Mouse (Mus musculus): ENCODE results near the gene Mybph.
A peak's percentile ranks its signal among the peaks of the same experiment; 100 is the strongest.
"Not testable (repeated sequence)": the region's sequence is repeated elsewhere in the genome, so short reads cannot be mapped to it uniquely, and the experiment has no call there.

Mybph gene

GRCm38 (mm10) chr1:134233681-134234454 is 40.6 kb downstream of the Mybph start:
- no peak for DNase-seq (ENCODE audit: low spot score)

GRCm38 (mm10) chr1:134234455-134235390 is 41.5 kb downstream of the Mybph start:
- DNase-seq (ENCODE audit: low spot score), result no peak

GRCm38 (mm10) chr1:134235391-134235921 is 42.2 kb downstream of the Mybph start, which contains the start of gene Adora1:
Adora1 (minus strand) TSS chr1:134235431.
- no peak for DNase-seq (ENCODE audit: low spot score)

GRCm38 (mm10) chr1:134236142-134236541 is 42.9 kb downstream of the Mybph start:
- no peak for DNase-seq (ENCODE audit: low spot score)

- no peak for DNase-seq (ENCODE audit: low spot score)
These were observed 44.2 kb downstream of the Mybph start for GRCm38 (mm10) chr1:134237438-134237837.

GRCm38 (mm10) chr1:134240701-134241100 is 47.5 kb downstream of the Mybph start:
- no peak for DNase-seq (ENCODE audit: low spot score)

- no peak for DNase-seq (ENCODE audit: low spot score)
These were observed 48.0 kb downstream of the Mybph start for GRCm38 (mm10) chr1:134241298-134241697.

- no peak for DNase-seq (ENCODE audit: low spot score)
These were observed 49.0 kb downstream of the Mybph start for GRCm38 (mm10) chr1:134242286-134242685.

GRCm38 (mm10) chr1:134243505-134243904 is 50.3 kb downstream of the Mybph start:
- no peak for DNase-seq (ENCODE audit: low spot score)

GRCm38 (mm10) chr1:134243948-134244914 is 51.0 kb downstream of the Mybph start:
- DNase-seq (ENCODE audit: low spot score), result peak; percentile 35

- DNase-seq (ENCODE audit: low spot score), result no peak
These were observed 51.9 kb downstream of the Mybph start for GRCm38 (mm10) chr1:134245004-134245717.

GRCm38 (mm10) chr1:134246590-134246989 is 53.3 kb downstream of the Mybph start:
- DNase-seq (ENCODE audit: low spot score), result no peak

GRCm38 (mm10) chr1:134249681-134250080 is 56.4 kb downstream of the Mybph start:
- not testable (repeated sequence) for DNase-seq (ENCODE audit: low spot score)

All from T-cell, adult 2 months (primary cell).